In genomic region chr3:32101391-32101790, GRCm38 (mm10) we compare ENCODE assay signal across 28 mouse cellular contexts.
"Had no signal": no experiment of that assay in that cellular context is flagged by ENCODE, and none has a peak within 500 bp of the region (broad histone marks: within the 10 kb centered on the region; RNA-seq: fewer than 3 reads in every experiment).

No protein-coding gene starts in this region.

- H3K36me3 ChIP-seq: embryonic facial prominence, embryonic 10.5 days; embryonic facial prominence, embryonic 12.5 days; embryonic facial prominence, embryonic 13.5 days; embryonic facial prominence, embryonic 15.5 days; forebrain, embryonic 10.5 days; forebrain, embryonic 12.5 days; forebrain, embryonic 15.5 days had no signal

- H3K4me3 ChIP-seq: embryonic facial prominence, embryonic 10.5 days; embryonic facial prominence, embryonic 12.5 days; embryonic facial prominence, embryonic 13.5 days; embryonic facial prominence, embryonic 15.5 days; erythroblast, embryonic 14.5 days; forebrain, embryonic 10.5 days; forebrain, embryonic 12.5 days; forebrain, embryonic 13.5 days; forebrain, embryonic 15.5 days; gastrocnemius, adult 2 months had no signal

- H3K9ac ChIP-seq: embryonic facial prominence, embryonic 12.5 days; embryonic facial prominence, embryonic 13.5 days; embryonic facial prominence, embryonic 15.5 days; forebrain, embryonic 12.5 days; forebrain, embryonic 13.5 days; forebrain, embryonic 15.5 days; forebrain, postnatal 0 days had no signal

- H3K27ac ChIP-seq: embryonic facial prominence, embryonic 10.5 days; embryonic facial prominence, embryonic 12.5 days; embryonic facial prominence, embryonic 13.5 days; embryonic facial prominence, embryonic 15.5 days; forebrain, embryonic 10.5 days; forebrain, embryonic 12.5 days; forebrain, embryonic 13.5 days; forebrain, embryonic 15.5 days; gastrocnemius, adult 2 months had no signal

- H3K9me3 ChIP-seq: embryonic facial prominence, embryonic 10.5 days; embryonic facial prominence, embryonic 12.5 days; embryonic facial prominence, embryonic 13.5 days; embryonic facial prominence, embryonic 15.5 days; forebrain, embryonic 10.5 days; forebrain, embryonic 12.5 days; forebrain, embryonic 13.5 days; forebrain, embryonic 15.5 days had no signal

- ATAC-seq: forebrain, embryonic 13.5 days; forebrain, embryonic 14.5 days; forebrain, embryonic 15.5 days; forebrain, embryonic 16.5 days; forebrain, postnatal 0 days had no signal

- H3K4me1 ChIP-seq: embryonic facial prominence, embryonic 10.5 days; embryonic facial prominence, embryonic 12.5 days; embryonic facial prominence, embryonic 13.5 days; embryonic facial prominence, embryonic 15.5 days; forebrain, embryonic 10.5 days; forebrain, embryonic 12.5 days; forebrain, embryonic 13.5 days; forebrain, embryonic 15.5 days had no signal

- DNase-seq: cerebellum, adult 18-20 months; cerebellum, adult 2 months; cerebellum, adult 8-10 months; cerebellum, adult 9-10 months; cerebellum, adult 9-11 months; cerebellum, postnatal 10 days; cerebellum, postnatal 14 days; cerebellum, postnatal 25 days; cerebellum, postnatal 36 days; embryo, embryonic 11 days; forebrain, postnatal 0 days; gastrocnemius, adult 2 months; gastrocnemius, postnatal 10 days; gastrocnemius, postnatal 14 days; gastrocnemius, postnatal 25 days; gastrocnemius, postnatal 36 days; heart, adult 18-20 months had no signal

- H3K4me2 ChIP-seq: embryonic facial prominence, embryonic 12.5 days; embryonic facial prominence, embryonic 13.5 days; embryonic facial prominence, embryonic 15.5 days; forebrain, embryonic 12.5 days; forebrain, embryonic 13.5 days; forebrain, embryonic 15.5 days had no signal

- H3K27me3 ChIP-seq: embryonic facial prominence, embryonic 12.5 days; embryonic facial prominence, embryonic 13.5 days; embryonic facial prominence, embryonic 15.5 days; forebrain, embryonic 12.5 days; forebrain, embryonic 13.5 days; forebrain, embryonic 15.5 days had no signal
